Mouse (Mus musculus) megakaryocyte, embryonic 14.5 days (primary cell): ENCODE data around the gene Cnnm4.
"Not testable (repeated sequence)": the region's sequence is repeated elsewhere in the genome, so short reads cannot be mapped to it uniquely, and the experiment has no call there.

Source experiments
- FLI1 ChIP-seq: IDR thresholded peaks from 2 replicates; pipeline ENCODE4 v1.6.1; 2012; ENCODE audit warnings: low read length, inconsistent platforms, mixed read lengths
- GATA1 ChIP-seq: IDR thresholded peaks from 3 replicates; pipeline ENCODE4 v1.6.1; 2012; ENCODE audit warnings: mixed read lengths, low read length, inconsistent platforms, borderline replicate concordance

- not testable (repeated sequence) for TF ChIP-seq GATA1, FLI1
Measured at GRCm38 (mm10) chr1:36536783-36537182, 65.4 kb downstream of the Cnnm4 start, which contains the start of gene Ankrd23.
